Mouse (Mus musculus) layer of hippocampus, adult 2 months (tissue): ENCODE measurements around the gene Gm13124. TPM values are rescaled to one million over a fixed set of nuclear protein-coding genes. Genes with fewer than 3 reads are reported as not detected.
"Not testable (repeated sequence)": the region's sequence is repeated elsewhere in the genome, so short reads cannot be mapped to it uniquely, and the experiment has no call there.

Experiments
- DNase-seq, 2 experiments: peaks; one replicate each; pipeline ENCODE4 v3.0.0; 2022; ENCODE audit warnings: low spot score in 2 of 2
- H3K27ac ChIP-seq: fragments of 200-600 bp; 2 replicates; pipeline ENCODE4 v1.8.1; 2022
- H3K4me3 ChIP-seq: fragments of 200-600 bp; 2 replicates; pipeline ENCODE4 v1.8.1; 2022; ENCODE audit warnings: mild to moderate bottlenecking
- CTCF ChIP-seq: fragments of 200-600 bp; conservative IDR thresholded peaks from 2 replicates; pipeline ENCODE4 v1.8.1; 2022; ENCODE audit warnings: antibody characterized with exemption, mild to moderate bottlenecking, moderate library complexity
- long read RNA-seq, 2 experiments: library from polyadenylated mRNA; stranded (forward); transcript quantifications; one replicate each; pipeline ENCODE4 v2.0.0; 2021; ENCODE audit warnings: borderline mapping rate in 2 of 2
- total RNA-seq, 2 experiments: library from RNA; stranded (reverse); gene quantifications; 2 replicates each; pipeline ENCODE4 v1.2.3; 2021

The Gm13124 gene
- not detected for total RNA-seq
- long read RNA-seq, experiment 1 = 0 reads
- long read RNA-seq, experiment 2 = 0 reads

DNA sequence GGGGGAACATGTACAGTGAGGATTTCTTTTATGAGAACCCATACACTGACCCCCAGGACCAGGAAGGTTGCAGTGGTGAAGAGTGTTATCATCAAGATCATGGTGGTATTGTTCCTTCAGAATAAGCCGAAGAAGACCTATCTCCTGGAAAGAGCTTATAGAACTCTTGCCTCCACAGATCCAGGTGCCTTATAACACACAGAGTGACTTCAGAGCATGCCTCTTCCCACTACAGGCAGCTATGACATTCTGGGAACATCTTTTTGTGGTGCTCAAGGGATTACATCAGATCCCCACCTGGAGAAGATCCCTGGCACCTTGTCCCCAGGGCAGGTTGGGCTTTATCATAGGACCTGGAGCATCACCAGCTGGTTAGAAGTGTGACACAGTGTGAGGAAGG lies at the start of gene Gm13124:
Gene Gm13124 (minus strand): TSS at position 101 of the 400 bp plus-strand sequence.
- no peak for DNase-seq
- Histone ChIP-seq H3K4me3 (no peak within 1 kb of the TSS), H3K27ac (no peak within 1 kb of the TSS)
- no peak for TF ChIP-seq CTCF

GRCm38 (mm10) chr4:144614586-144614985 lies 49.7 kb upstream of the Gm13124 start:
- Histone ChIP-seq H3K27ac (no peak overlapping the region), H3K4me3 (no peak overlapping the region)
- no peak for TF ChIP-seq CTCF
- DNase-seq = no peak

DNA sequence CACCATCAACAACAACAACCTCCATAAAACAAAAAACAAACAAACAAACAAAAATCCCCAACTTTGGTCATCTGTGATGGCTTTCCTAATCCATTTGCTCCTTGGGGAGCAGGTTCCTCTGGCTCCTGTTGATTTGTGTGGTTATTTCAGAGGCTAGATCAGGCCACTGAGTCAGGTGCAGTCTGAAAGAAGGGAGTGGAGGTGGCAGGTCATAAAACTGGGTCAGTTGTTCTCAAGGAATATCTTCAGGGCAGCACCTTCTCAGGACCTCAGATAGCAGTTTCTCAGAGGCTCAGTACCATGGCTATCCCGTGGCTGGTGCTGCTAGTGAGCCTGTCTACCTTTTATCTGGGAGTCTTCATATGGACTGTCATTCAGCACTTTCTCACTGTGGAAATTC lies 48.5 kb upstream of the Gm13124 start, which contains the start of gene Aadacl4:
Gene Aadacl4 (plus strand): TSS at position 301 of the 400 bp plus-strand sequence.
- Histone ChIP-seq H3K27ac (no peak within 1 kb of the TSS), H3K4me3 (no peak within 1 kb of the TSS)
- TF ChIP-seq CTCF = no peak
- DNase-seq = no peak

DNA sequence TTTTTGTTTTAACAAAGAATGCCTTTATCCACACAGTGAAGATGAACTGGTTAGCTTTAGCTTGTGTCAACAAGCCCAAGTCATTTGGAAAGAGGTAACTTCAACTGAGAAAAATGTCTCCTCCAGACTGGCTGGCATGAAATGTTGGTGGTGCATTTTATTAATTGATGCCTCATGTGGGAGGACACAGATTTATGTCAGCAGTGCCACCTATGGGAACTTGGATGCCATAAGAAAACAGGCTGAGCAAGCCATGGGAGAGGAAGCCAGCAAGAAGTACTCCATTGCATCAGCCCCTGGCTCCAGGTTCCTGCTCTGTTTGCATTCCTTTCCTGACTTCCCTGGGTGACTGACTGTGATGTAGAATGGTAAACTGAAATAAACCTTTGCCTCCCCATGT lies 27.9 kb upstream of the Gm13124 start:
- TF ChIP-seq CTCF = no peak
- Histone ChIP-seq H3K4me3 (no peak overlapping the region), H3K27ac (no peak overlapping the region)
- DNase-seq = no peak

- H3K27ac ChIP-seq = not testable (repeated sequence)
Measured at GRCm38 (mm10) chr4:144586207-144586606, 21.3 kb upstream of the Gm13124 start.

DNA sequence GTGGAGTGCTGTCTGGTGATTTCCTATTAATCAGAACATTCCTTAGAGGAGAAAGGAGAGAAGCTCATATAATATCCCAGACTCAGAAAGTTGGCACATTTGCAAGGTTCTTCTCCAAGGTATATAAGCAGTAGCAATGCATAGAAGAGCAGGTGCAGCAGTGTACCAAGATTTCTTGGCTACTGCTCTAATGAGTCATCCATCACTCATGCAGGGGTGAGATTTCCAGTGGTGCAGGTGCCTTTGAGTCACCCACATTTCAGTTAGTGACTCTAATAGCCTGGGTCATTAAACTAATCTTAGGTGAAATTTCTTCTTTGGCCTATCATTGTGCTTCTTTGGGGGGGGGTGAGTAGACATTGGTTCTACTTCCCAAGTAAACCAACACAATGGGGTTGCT lies 2.8 kb upstream of the Gm13124 start:
- TF ChIP-seq CTCF = no peak
- no peak overlapping the region for H3K4me3 ChIP-seq
- no peak overlapping the region for H3K27ac ChIP-seq

More at GRCm38 (mm10) chr4:144586207-144586606, 21.3 kb upstream of the Gm13124 start:
- not testable (repeated sequence) for DNase-seq, H3K4me3 ChIP-seq

DNA sequence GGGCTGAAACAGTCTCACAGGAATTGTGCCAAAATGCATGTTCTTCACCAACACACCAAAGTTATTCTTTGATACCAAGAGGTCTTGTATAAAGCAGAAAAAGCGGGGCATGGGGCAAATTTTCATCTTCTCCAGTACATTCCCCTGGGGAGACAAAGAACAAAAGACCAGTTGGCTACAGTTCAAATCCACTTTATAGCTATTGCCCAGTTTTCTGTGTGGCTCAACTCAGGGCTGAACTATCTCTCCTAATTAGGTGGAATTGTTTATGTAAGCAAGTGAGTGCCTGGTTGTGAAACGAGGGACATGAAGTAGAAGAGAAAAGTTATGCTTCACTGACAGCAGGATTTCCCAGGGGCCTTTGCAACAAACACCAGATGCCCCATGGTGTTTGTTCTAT lies 3.7 kb downstream of the Gm13124 start:
- Histone ChIP-seq H3K4me3 (no peak overlapping the region), H3K27ac (no peak overlapping the region)
- TF ChIP-seq CTCF = no peak
- no peak for DNase-seq

More for the DNA sequence above, 2.8 kb upstream of the Gm13124 start:
- no peak for DNase-seq

DNA sequence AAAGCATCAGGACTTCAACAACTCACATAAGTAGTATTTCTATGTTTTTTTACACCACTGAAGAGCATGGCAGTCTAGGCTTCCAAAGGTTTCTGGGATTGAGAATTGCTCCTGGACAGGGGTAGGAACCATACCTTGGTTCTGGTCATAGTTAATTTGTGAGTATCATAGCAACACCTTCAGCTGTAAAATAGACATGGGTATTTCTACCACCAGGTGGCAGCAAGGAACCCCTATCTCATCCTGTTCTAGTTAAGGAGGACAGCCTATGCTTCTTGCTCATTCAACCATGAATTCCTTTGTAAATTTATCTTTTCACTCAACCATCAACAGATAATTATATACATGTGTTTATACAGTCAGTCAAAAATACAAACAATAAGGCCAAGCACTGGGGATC lies 5.1 kb downstream of the Gm13124 start:
- Histone ChIP-seq H3K27ac (no peak overlapping the region), H3K4me3 (no peak overlapping the region)
- no peak for DNase-seq
- TF ChIP-seq CTCF = peak; percentile 36

- Histone ChIP-seq H3K27ac (no peak overlapping the region), H3K4me3 (no peak overlapping the region)
- no peak for TF ChIP-seq CTCF
- DNase-seq = no peak
Measured at GRCm38 (mm10) chr4:144551156-144551555, 13.8 kb downstream of the Gm13124 start.

DNA sequence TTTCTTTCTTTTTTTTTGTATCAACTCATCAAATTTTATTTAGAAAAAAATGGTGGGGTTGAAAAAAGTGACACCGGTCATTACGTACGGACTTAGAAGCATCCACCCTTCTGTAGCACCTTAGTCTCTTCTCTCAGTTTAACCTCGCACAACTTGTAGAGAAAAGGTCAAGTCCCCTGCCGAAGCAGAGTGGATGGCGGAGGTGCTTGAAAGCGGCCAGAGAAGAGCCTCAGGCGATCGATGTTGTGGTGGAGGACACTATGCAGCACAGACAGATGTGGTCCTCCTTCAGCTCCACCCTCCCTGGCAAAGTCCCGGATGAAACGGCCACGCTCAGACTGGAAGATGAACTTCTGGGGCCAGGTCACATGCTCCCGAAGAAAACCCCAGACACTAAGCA lies 19.6 kb downstream of the Gm13124 start:
- H3K27ac ChIP-seq, DNase-seq, H3K4me3 ChIP-seq: not testable (repeated sequence)

DNA sequence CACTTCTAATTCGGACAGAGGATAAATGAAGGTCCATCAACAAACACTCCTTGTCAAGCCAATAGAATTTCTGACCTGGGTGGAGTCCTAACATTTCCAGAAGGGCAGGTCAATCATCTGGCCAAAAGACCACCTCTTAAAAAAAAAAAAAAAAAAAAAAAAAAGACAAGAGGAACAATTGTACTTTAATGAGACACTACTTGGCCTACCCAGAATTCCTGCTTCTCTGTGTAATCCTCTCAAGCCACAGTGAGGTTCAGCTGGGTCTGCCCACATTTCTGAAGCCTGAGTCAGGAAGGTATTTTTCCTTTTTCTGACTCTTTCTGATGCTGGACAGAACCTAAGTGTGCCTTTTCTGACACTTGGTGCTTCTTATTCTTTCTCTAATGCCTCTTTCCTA lies 20.2 kb downstream of the Gm13124 start:
- H3K27ac ChIP-seq = no peak overlapping the region
- no peak for DNase-seq
- no peak for TF ChIP-seq CTCF
- no peak overlapping the region for H3K4me3 ChIP-seq

GRCm38 (mm10) chr4:144519522-144519921 lies 45.4 kb downstream of the Gm13124 start, which contains the start of gene 9430007A20Rik:
Gene 9430007A20Rik (plus strand): TSS chr4:144519822.
- DNase-seq = no peak
- H3K27ac ChIP-seq = no peak within 1 kb of the TSS
- no peak within 1 kb of the TSS for H3K4me3 ChIP-seq
- TF ChIP-seq CTCF = no peak

GRCm38 (mm10) chr4:144506518-144506917 lies 58.4 kb downstream of the Gm13124 start:
- no peak for TF ChIP-seq CTCF
- Histone ChIP-seq H3K27ac (no peak overlapping the region), H3K4me3 (no peak overlapping the region)
- no peak for DNase-seq

Other genes with a start within 250 kb of the Gm13124 start
- not detected for gene Gm13128, start 234.9 kb downstream of the Gm13124 start, total RNA-seq
- gene Gm13119, start 207.2 kb downstream of the Gm13124 start, total RNA-seq = not detected
- not detected for gene Pramef20, start 187.2 kb downstream of the Gm13124 start, total RNA-seq
- gene Pramef12, start 156.7 kb downstream of the Gm13124 start, total RNA-seq = not detected
- gene 1700012P22Rik, start 126.4 kb downstream of the Gm13124 start, total RNA-seq = not detected
- gene Gm9944, start 111.8 kb downstream of the Gm13124 start, total RNA-seq = not detected
- not detected for gene Aadacl3, start 101.4 kb downstream of the Gm13124 start, total RNA-seq
- gene 9430007A20Rik, start 45.3 kb downstream of the Gm13124 start, total RNA-seq = not detected
- gene Aadacl4, start 48.6 kb upstream of the Gm13124 start, total RNA-seq = not detected
- gene Gm436, start 121.2 kb upstream of the Gm13124 start, total RNA-seq = not detected
- gene Gm13178, start 156.3 kb upstream of the Gm13124 start, total RNA-seq = not detected
- gene Gm438, start 221.4 kb upstream of the Gm13124 start, total RNA-seq = not detected